Mouse (Mus musculus): ENCODE measurements around the gene Arsj.

Gene Arsj

DNA sequence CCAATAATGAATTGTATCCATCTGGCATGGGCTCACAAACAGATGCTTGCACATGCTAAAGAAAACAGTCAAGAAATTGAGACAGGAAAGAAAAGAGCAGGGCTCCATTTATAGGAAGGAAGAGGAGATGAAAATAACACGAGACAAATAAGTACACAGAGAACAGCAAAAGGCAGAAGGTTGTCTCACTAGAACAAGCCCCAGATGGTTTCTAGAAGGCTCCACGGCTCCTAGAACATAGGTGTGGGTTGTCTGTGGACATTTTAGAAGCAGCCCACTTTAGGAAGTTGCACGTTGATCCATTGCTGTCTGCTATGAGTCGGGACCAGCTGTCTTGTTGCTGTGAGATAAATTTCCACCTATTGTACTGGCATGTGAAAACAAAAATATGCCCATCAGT is 37.2 kb downstream of the Arsj start:
- DNase-seq (ENCODE audit: low spot score): no peak

DNA sequence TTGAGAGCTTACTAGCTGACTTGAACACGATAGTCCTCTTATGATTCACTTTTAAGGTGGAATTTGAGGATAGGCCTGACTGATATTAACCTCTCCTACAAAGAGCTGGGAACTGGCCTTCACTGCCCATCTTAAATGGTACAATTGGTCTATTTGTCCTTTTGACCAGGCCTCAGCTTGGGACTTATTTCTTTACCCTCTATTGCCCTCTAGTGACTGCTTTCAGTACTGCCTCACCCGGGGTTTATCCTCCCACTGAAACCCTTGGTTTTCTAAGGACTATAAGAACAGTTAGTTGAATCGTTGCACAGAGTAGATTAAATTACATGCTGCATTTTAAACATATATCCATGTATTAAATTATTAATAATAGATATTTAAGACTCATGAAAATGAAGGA is 39.4 kb downstream of the Arsj start:
- DNase-seq (ENCODE audit: low spot score): peak; percentile 40

DNA sequence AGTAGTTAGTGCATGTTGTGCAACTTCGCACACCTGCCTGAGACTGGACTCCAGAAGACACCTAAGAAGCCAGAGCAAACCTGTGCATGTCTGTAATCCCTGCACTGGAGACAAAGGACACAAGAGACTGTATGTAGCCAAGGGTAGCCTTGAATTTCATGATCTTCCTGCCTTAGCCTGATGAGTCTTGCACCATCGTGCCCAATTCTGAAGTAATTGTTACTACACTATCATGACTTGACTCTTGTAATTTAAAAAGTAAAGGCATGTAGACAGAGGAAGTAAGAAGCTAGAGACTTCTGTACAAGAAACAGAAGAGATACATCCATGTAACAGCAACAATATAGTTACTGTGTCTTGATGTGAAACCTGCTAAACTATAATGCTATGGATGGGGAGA is 40.7 kb downstream of the Arsj start:
- no peak for DNase-seq (ENCODE audit: low spot score)

DNA sequence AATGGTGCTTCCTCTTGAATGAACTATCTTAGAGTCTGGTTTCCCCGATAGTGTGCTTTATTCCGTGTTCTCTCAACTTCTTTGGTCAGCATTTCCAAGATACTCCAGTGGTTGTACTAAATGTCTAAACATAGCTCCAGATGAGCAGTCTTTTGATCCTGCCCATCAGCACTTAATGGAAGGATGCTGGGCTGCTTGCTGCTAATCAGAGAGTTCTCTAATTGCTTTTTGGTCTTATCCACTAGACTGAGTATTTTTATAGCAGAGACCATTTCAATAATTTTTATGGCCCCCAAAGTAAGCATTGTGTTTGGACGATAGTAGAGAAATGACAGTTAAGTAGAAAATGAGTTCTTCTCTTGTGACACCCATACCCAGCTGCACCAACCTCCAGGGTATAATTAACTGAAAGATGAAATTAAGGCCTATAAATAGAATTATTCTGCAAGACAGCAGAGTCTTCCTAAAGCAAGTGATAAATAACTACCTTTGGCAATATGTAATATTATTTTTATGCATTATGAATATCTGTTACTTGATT is 67.1 kb downstream of the Arsj start:
- no peak for DNase-seq (ENCODE audit: low spot score)

DNA sequence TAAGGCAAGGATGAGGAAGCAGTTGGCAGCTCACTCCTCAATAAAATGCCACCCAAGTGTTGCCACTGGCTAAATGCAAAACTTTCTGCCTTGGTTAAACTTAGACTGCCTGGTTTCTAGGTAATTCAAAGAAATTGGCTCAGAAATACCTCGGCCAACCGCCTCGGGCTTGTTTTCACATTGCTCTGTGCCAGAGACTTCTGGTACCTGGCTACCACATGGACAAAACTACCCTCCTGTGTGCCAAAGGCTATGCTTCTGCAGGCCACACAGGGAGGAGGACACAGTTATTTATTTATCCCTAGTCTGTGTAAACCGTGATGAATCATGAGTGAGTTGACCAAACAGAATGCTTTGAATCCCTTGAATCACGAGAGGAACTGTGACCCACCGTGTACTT is 75.8 kb downstream of the Arsj start:
- no peak for DNase-seq (ENCODE audit: low spot score)

DNA sequence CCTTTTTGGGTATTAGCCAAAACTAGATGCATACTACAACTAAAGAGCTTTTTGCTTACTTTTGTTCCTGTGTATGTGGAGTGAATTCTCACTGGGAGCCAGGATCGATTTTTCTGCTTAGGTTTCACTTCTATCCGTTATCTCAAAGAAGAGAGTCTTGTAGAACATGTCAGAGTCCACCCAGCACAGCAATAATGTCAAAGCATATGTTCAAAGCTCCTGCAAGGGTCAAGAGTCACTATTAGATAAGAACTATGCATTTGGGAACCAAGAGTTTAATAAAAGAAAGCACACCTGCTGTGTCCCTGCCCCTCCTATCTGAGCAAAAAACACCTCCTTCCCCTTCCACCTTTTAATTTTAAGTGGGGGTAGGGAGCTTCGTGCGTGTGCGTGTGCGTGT is 85.6 kb downstream of the Arsj start:
- no peak for DNase-seq (ENCODE audit: low spot score)

DNA sequence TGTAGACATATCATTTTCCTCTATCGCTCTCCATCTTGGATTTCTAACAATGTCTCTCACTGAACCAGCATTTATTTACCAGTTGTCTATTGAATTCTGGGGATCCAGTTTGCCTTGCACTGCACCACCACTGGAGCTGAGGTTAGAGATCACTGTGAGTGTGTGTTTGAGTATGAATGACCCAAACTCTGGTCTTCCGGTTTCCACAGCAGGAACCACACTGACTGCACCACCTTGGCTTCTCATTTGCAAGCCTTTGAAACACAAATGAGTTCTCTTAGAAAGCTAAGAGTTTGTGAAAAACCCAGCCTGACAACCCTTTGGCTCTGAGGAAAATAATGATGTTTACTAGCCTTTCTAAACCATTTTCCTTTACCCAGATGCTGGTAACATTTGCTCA is 86.0 kb downstream of the Arsj start:
- DNase-seq (ENCODE audit: low spot score): no peak

DNA sequence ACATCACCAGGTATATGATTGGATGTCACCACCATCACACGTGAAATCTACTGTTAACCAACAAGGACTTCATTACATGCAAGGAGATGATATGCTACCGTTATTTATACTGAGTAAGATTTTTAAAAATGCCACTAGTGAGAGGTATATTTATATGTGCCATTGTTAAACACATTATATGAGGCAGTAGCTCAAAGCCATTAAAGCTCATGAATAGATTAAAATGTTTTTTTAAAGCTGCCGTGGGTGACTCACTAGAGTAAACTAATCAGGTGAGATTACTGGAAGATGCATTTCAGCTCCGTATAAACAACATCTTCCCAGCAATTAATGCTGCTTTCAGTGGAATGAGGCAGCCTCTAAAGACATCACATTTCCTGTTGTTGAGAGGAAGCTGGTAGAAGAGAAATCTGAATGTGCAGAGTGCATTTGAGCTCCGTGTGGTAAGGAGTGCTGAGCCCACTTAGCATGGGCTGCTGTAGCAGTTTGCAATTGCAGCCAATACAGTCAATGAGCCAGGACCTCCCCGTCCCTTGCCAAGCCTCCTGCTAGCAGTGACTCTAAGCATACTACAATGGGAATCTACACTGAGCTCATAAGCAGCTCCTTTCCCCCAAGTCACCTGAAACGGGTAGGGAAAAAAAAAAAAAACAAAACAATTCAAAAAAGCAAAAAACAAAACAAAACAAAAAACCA is 92.5 kb downstream of the Arsj start:
- no peak for DNase-seq (ENCODE audit: low spot score)

DNA sequence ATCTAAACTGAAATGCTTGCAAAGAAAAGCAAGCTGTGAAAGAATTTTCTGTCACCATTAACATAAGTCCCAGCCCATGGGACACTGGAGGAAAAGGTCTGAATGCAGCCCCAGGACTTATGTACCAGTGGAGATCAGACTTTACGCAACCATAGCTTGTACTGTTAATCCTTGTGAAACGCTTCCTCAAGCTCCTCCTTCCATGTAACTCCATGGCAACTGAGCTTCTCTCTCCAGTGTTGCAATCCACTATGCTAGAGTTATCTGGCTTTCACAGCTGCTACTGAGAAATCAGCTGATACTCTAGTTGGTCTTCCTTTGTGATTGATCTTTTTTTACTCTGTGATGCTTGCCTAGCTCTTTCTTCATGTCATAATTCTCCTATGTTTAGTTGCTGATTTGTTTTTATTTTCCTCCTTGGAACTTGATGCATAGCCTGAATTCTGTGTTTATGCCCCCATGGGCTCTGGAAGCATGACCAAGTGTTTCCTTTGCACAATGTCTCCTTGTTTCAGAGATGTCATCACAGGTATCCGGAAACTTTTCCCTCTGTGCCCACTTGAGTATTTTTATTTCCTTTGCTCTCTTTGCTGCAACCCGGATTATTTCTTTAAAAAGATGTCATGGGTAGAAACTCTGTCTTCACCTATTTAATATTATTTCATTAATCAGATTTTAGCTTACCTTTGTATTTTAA is 99.8 kb downstream of the Arsj start:
- no peak for DNase-seq (ENCODE audit: low spot score)

DNA sequence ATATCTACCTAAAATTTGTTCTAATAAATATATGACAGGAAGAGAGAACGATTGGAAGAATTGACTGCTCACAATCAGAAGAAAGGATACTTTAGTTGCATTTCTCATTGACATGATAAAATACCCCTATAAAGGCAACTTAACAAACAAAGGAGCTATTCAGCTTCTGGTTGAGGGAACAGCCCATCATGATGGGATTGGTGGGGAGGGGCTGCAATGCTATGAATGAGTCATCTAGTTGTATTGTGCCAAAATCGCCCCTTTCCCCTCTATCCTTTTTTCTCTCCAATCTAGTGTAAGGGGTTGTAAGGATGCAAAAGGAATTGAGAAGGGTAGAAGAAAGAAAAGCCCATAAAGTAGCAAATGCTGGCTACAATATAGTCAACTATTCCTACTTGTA is 100.8 kb downstream of the Arsj start:
- no peak for DNase-seq (ENCODE audit: low spot score)
